Mouse (Mus musculus) CH12.LX (cell line): ENCODE results near the gene Nup35.

Experiments
- CTCF ChIP-seq, 2 experiments: IDR thresholded peaks in 1 of 2; conservative IDR thresholded peaks in 1 of 2; 2 replicates each; pipeline ENCODE4 v1.5.1; 2011 to 2012; ENCODE audit warnings: low read depth in 2 of 2, low read length in 2 of 2, improper control_type of control experiment in 1 of 2, inconsistent platforms in 1 of 2, mild to moderate bottlenecking in 1 of 2, moderate library complexity in 1 of 2
- ELF1 ChIP-seq: IDR thresholded peaks from 2 replicates; pipeline ENCODE4 v1.6.1; 2014; ENCODE audit warnings: low read depth, mild to moderate bottlenecking, inconsistent platforms, low read length, improper control_type of control experiment
- EP300 ChIP-seq: IDR thresholded peaks from 2 replicates; pipeline ENCODE4 v1.6.1; 2011; ENCODE audit warnings: low read length, improper control_type of control experiment
- POLR2A ChIP-seq: IDR thresholded peaks from 2 replicates; pipeline ENCODE4 v1.6.1; 2011; ENCODE audit warnings: low read depth, mild to moderate bottlenecking, improper control_type of control experiment, low read length
- RAD21 ChIP-seq: IDR thresholded peaks from 2 replicates; pipeline ENCODE4 v1.6.1; 2011; ENCODE audit warnings: low read depth, mild to moderate bottlenecking, low read length, improper control_type of control experiment, moderate library complexity

DNA sequence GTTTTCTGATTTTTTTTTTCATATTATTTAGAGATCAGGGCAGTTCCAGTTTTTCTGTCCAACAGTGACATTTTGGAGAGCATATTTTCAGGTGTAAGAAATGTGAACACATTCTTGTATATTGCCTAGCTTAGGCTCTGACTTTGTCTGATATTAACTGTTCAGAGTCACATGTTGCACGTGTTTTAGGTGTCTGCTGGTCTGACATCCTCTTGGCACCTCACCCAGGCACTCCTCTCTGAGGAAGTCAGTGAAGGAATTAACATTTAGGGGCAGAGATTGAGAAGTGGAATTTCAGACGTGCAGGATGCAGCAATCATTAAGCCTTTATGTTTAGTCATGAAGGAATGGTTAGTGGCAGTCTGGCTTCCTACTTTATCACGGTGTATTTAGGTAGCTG lies 22.8 kb downstream of the Nup35 start:
- TF ChIP-seq POLR2A (no peak), EP300 (no peak), ELF1 (no peak), CTCF (conservative IDR thresholded peaks at IDR 0.05 in 1 of 2, IDR thresholded peaks at IDR 0.05 in 1 of 2; ENCODE audit: low read depth in 2 of 2, low read length in 2 of 2) (no peak), RAD21 (no peak)
